Mouse (Mus musculus) cortical plate, adult 2 months (tissue): ENCODE results near the gene Mecp2. TPM values are rescaled to one million over a fixed set of nuclear protein-coding genes. Genes with fewer than 3 reads are reported as not detected.
"Not testable (repeated sequence)": the region's sequence is repeated elsewhere in the genome, so short reads cannot be mapped to it uniquely, and the experiment has no call there.

Experiments used
- H3K27ac ChIP-seq: fragments of 200-500 bp; 2 replicates; pipeline ENCODE4 v1.5.1; 2012; ENCODE audit warnings: low read length, control low read depth, inconsistent platforms; ENCODE audit not compliant: insufficient read depth
- H3K4me1 ChIP-seq: fragments of 200-500 bp; 2 replicates; pipeline ENCODE4 v1.6.1; 2011; ENCODE audit warnings: low read length; ENCODE audit not compliant: control insufficient read depth, insufficient read depth
- H3K4me3 ChIP-seq: fragments of 200-500 bp; 2 replicates; pipeline ENCODE4 v1.5.1; 2011; ENCODE audit warnings: mild to moderate bottlenecking, low read length, control low read depth; ENCODE audit not compliant: insufficient read depth
- CTCF ChIP-seq: fragments of 200-500 bp; IDR thresholded peaks from 2 replicates; pipeline ENCODE4 v1.5.1; 2011; ENCODE audit warnings: mild to moderate bottlenecking, control low read depth, low read length; ENCODE audit not compliant: insufficient read depth; ENCODE audit errors: extremely low read depth
- POLR2A ChIP-seq: fragments of 200-500 bp; IDR thresholded peaks from 2 replicates; pipeline ENCODE4 v1.6.1; 2011; ENCODE audit warnings: mild to moderate bottlenecking, low read length, control low read depth; ENCODE audit not compliant: insufficient read depth; ENCODE audit errors: extremely low read depth
- polyA plus RNA-seq: library from polyadenylated mRNA; depleted of rRNA; stranded (reverse); fragments of >200 nt; gene quantifications from 2 replicates; pipeline ENCODE4 v1.2.3, GENCODE M21; 2012; rRNA removed

Gene Mecp2
- polyA plus RNA-seq, result 28.6 and 29.4 TPM in 2 replicates

- not testable (repeated sequence) for H3K4me1 ChIP-seq, H3K4me3 ChIP-seq
Observed at GRCm38 (mm10) chrX:74135263-74135662, at the start of gene Mecp2. Gene Mecp2 (minus strand): TSS chrX:74135363.

GRCm38 (mm10) chrX:74176959-74177358 is 41.8 kb upstream of the Mecp2 start, which contains the start of gene Tktl1:
Gene Tktl1 (plus strand): TSS chrX:74177259.
- no peak within 1 kb of the TSS for H3K4me3 ChIP-seq
- H3K4me1 ChIP-seq, result no peaks in the 10 kb centered on the region
- no peak within 1 kb of the TSS for H3K27ac ChIP-seq
- TF ChIP-seq POLR2A, result no peak
- TF ChIP-seq CTCF, result no peak

More at GRCm38 (mm10) chrX:74135263-74135662, at the start of gene Mecp2:
- H3K27ac ChIP-seq, result not testable (repeated sequence)

DNA sequence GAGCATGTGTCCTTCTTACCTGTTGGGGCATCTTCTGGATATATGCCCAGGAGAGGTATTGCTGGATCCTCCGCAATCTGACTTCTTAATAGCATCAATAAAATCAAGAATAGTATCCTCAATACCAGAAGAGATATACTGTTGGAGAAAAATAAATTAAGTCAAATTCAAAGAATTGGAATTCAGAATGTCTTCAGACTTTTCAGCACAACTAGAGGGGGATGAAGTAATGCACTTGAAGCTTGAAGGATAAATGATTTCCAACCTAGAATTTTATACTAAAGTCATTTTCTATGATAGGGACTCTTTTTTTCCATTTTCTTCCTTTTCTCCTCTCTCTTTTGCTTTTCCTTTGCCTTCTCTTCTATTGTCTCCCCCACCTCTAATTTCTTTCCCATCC is 32.6 kb upstream of the Mecp2 start, which contains the start of gene Tex28:
Tex28 (minus strand) TSS at position 101 of the 400 bp plus-strand sequence.
- H3K27ac ChIP-seq, result no peak within 1 kb of the TSS
- no peaks in the 10 kb centered on the region for H3K4me1 ChIP-seq
- TF ChIP-seq POLR2A (no peak), CTCF (no peak)
- no peak within 1 kb of the TSS for H3K4me3 ChIP-seq

GRCm38 (mm10) chrX:74127164-74127563 is 8.0 kb downstream of the Mecp2 start, which contains the start of gene Opn1mw:
Gene Opn1mw (plus strand): TSS chrX:74127464.
- Histone ChIP-seq H3K4me1 (no peaks in the 10 kb centered on the region), H3K27ac (no peak within 1 kb of the TSS), H3K4me3 (no peak within 1 kb of the TSS)
- TF ChIP-seq POLR2A, result no peak
- TF ChIP-seq CTCF, result no peak

DNA sequence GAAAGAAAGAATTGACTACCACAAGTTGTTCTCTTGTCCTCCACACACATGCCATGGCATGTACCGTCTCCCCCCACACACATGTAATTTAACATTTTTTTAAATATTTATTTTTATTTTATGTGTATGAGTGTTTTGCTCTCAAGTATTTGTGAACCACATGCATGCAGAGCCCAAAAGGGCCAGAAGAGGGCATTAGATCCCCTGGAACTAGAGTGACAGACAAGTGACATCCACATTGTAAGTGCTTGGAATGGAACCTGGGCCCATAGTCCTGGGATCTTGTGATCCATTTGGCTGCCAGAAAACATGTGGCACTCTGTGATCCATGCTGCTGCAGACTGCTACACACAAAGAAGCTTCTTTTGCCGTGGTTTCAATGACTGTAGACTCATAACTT is 10.2 kb downstream of the Mecp2 start:
- no peaks in the 10 kb centered on the region for H3K4me1 ChIP-seq
- H3K27ac ChIP-seq, result no peak overlapping the region
- no peak overlapping the region for H3K4me3 ChIP-seq
- TF ChIP-seq CTCF (no peak), POLR2A (no peak)

- Histone ChIP-seq H3K4me1 (no peaks in the 10 kb centered on the region), H3K4me3 (peak overlapping the region; percentile 33), H3K27ac (no peak overlapping the region)
- no peak for TF ChIP-seq POLR2A
- peak; percentile 48 for TF ChIP-seq CTCF
Observed at GRCm38 (mm10) chrX:74115511-74115910, 19.7 kb downstream of the Mecp2 start.

DNA sequence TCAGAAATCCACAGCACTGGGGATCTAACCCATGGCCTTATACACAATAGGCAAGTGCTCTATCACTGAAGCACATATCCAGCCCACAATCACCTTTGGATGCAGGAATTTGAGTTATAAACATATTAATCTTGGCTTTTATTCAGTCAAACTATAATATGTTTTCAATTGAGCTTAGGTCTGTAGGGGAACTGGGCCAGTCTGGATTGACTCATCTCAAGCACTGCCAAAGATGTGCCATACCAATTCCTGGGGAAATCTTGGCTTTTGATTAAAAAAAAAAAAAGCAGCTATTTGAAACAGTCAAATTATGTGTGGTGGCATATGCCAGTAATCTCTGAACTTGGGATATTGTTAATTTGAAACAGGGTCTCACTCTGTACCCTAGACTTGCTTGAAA is 21.1 kb downstream of the Mecp2 start:
- TF ChIP-seq CTCF (no peak), POLR2A (no peak)

DNA sequence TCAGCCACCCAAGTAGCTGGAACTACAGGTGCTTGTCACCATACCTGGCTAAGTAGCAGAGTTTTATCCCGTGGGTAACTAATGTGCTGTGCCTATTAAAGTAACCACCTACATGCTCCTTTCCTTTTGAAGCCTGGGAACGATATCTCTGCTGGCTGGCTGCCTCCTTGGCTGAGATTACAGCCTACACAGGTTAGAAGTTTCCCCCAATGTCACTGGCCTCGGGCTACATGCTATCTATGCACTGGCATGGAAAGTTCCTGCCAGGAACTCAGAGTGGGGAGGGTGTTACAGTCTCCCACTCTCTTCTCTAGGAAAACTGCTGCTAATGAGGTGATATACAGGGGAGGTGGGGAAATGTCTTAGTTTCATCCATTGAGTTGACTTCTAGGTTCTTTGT is 26.4 kb downstream of the Mecp2 start:
- no peak for TF ChIP-seq POLR2A
- no peak for TF ChIP-seq CTCF
- Histone ChIP-seq H3K27ac (no peak overlapping the region), H3K4me3 (no peak overlapping the region), H3K4me1 (0 out of 2 replicates have a peak, but pooled peaks cover under 1% of the 10 kb centered on the region)

More for the DNA sequence above, 21.1 kb downstream of the Mecp2 start:
- Histone ChIP-seq H3K27ac (no peak overlapping the region), H3K4me3 (no peak overlapping the region), H3K4me1 (no peaks in the 10 kb centered on the region)

DNA sequence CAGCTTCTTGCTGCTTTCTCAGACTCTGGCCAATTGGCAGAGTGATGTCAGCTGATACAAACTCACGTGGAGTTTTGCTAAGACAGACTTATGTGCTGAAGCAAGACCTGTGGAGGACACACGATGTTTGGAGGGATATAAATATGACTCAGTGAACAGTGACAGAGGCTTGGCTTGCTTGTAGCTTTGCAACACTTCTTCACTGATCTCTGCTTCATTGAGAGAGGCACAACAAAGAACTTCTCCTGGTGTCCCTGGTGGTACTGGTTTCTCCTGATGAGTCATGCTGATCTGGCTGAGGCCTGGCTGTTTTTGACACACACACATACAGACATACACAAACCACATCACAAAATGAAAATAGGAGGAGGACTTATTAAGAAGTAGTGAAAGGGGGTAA is 29.2 kb downstream of the Mecp2 start:
- no peak overlapping the region for H3K27ac ChIP-seq
- H3K4me1 ChIP-seq, result 0 out of 2 replicates have a peak, but pooled peaks cover 2% of the 10 kb centered on the region
- TF ChIP-seq POLR2A (no peak), CTCF (no peak)
- no peak overlapping the region for H3K4me3 ChIP-seq

- TF ChIP-seq POLR2A (no peak), CTCF (no peak)
- Histone ChIP-seq H3K4me3 (no peak overlapping the region), H3K27ac (no peak overlapping the region), H3K4me1 (0 out of 2 replicates have a peak, but pooled peaks cover 2% of the 10 kb centered on the region)
Observed at GRCm38 (mm10) chrX:74103457-74104188, 31.5 kb downstream of the Mecp2 start.
